Mouse (Mus musculus) C2C12 (cell line): ENCODE results near the gene Ccdc180.

Source experiments
- CTCF ChIP-seq: IDR thresholded peaks from one replicate; pipeline ENCODE4 v1.5.1; 2011; ENCODE audit not compliant: control insufficient read depth, insufficient read depth, insufficient read length
- MAX ChIP-seq: IDR thresholded peaks from one replicate; pipeline ENCODE4 v1.6.1; 2011; ENCODE audit warnings: mild to moderate bottlenecking, control low read depth
- MYOG ChIP-seq: IDR thresholded peaks from one replicate; pipeline ENCODE4 v1.6.1; 2011; ENCODE audit not compliant: control insufficient read depth, insufficient read length; ENCODE audit errors: extremely low read depth

DNA sequence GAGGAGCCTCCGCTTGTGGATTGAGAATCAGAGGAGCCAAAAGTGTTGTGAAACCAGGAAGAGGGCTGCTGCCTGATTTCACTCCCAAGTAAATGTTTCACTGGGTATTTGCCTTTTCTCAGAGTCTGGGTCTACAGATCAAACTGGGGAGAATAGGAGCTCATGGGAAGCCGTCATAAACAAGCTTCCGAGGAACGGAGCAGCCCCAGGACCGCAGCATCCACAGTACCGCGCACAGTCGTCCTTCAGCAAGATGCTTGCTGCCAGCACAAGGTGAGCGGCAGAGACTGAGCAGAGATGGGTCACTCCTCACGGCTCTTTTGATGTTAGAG, 41.3 kb upstream of the Ccdc180 start:
- no peak for TF ChIP-seq CTCF
- TF ChIP-seq MAX = no peak
- TF ChIP-seq MYOG = no peak
